Mouse (Mus musculus) left cerebral cortex, adult 18-20 months (tissue): ENCODE measurements around the gene Lmod1. TPM values are rescaled to one million over a fixed set of nuclear protein-coding genes. Genes with fewer than 3 reads are reported as not detected.

Experiments
- DNase-seq, 2 experiments: peaks; one replicate each; pipeline ENCODE4 v3.0.0; 2021 to 2022; ENCODE audit warnings: low spot score in 2 of 2, mixed read lengths in 1 of 2
- total RNA-seq, 2 experiments: library from RNA; stranded (reverse); gene quantifications; 2 replicates each; pipeline ENCODE4 v1.2.3; 2021

The Lmod1 gene
- total RNA-seq, 2 experiments from 2014 or later: 0.72 to 0.82 TPM

- no peak for DNase-seq
Measured at GRCm38 (mm10) chr1:135408973-135409372, 84.4 kb downstream of the Lmod1 start.

DNA sequence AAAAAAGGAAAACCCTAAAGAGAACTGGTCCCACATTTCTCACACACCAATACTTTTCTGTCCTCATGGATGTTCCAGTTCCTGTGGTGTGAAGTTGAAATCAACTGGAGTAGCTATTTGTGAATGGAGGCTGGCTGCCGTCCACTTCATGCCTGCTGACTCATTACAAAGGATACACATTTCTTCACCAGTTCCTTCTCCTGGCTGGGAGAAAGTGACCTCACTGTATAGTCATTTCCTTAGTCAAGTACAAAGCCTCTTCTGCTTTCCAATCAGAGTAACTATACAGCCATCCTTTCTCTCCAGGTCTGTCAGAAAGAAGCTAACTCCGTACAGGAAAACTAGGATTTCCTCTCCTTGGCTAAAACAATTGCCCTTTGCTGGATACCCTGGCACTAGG, 86.4 kb downstream of the Lmod1 start:
- DNase-seq: peak; percentile 56 to 62

GRCm38 (mm10) chr1:135412130-135412529, 87.5 kb downstream of the Lmod1 start:
- no peak for DNase-seq

DNA sequence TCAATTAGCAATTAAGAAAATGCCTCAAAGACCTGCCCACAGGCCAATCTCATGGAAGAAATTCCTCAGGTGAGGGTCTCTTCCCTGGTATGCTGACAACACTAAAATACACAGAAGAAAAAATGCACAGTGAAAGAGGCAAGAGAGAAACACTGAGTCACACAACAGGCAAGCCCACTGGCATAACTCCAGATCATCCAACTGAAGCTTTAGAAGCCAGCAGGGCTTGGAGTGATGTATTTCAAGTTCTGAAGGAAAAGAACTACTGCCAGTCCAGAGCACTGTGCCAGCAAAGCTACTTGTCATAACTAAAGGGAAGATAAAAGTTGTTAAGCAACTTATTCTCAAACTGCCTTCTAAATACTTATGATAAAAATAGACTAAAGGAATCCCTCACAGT, 89.4 kb downstream of the Lmod1 start:
- peak; percentile 22 to 23 for DNase-seq

Other genes with a start within 250 kb of the Lmod1 start
- 1 to 10 TPM; 1.5 to 2.7 TPM for gene Lgr6, start 219.5 kb upstream of the Lmod1 start, total RNA-seq
- gene Ptpn7, start 192.1 kb upstream of the Lmod1 start, total RNA-seq: under 1 TPM; 0.45 to 0.91 TPM
- gene Arl8a, start 178.0 kb upstream of the Lmod1 start, total RNA-seq: 100 to 1,000 TPM; 264 to 266 TPM
- 100 to 1,000 TPM; 160 to 178 TPM for gene Gpr37l1, start 157.1 kb upstream of the Lmod1 start, total RNA-seq
- gene Elf3, start 66.2 kb upstream of the Lmod1 start, total RNA-seq: not detected
- gene Rnpep, start 40.7 kb upstream of the Lmod1 start, total RNA-seq: 10 to 100 TPM; 46.9 to 54.7 TPM
- gene Timm17a, start 11.0 kb upstream of the Lmod1 start, total RNA-seq: 100 to 1,000 TPM; 176 to 188 TPM
- gene Shisa4, start 50.4 kb downstream of the Lmod1 start, total RNA-seq: 100 to 1,000 TPM; 160 to 186 TPM
- gene Ipo9, start 105.7 kb downstream of the Lmod1 start, total RNA-seq: 100 to 1,000 TPM; 172 to 174 TPM